Mouse (Mus musculus) activated CD4-positive, CD25-positive, alpha-beta regulatory T cell, adult 4 months (primary cell): Measurements from ENCODE around the gene Tnfsf12. TPM values are rescaled to one million over a fixed set of nuclear protein-coding genes. Genes with fewer than 3 reads are reported as not detected.
"Not testable (repeated sequence)": the region's sequence is repeated elsewhere in the genome, so short reads cannot be mapped to it uniquely, and the experiment has no call there.

Experiments used
- ATAC-seq: one replicate; pipeline ENCODE4 v1.8.0; 2017
- polyA plus RNA-seq, 2 experiments: library from polyadenylated mRNA; unstranded; fragments of 100-300 nt; shearing (Covaris generic); gene quantifications; one replicate each; pipeline ENCODE4 v1.2.1; 2017

Gene Tnfsf12
- not detected for polyA plus RNA-seq

DNA sequence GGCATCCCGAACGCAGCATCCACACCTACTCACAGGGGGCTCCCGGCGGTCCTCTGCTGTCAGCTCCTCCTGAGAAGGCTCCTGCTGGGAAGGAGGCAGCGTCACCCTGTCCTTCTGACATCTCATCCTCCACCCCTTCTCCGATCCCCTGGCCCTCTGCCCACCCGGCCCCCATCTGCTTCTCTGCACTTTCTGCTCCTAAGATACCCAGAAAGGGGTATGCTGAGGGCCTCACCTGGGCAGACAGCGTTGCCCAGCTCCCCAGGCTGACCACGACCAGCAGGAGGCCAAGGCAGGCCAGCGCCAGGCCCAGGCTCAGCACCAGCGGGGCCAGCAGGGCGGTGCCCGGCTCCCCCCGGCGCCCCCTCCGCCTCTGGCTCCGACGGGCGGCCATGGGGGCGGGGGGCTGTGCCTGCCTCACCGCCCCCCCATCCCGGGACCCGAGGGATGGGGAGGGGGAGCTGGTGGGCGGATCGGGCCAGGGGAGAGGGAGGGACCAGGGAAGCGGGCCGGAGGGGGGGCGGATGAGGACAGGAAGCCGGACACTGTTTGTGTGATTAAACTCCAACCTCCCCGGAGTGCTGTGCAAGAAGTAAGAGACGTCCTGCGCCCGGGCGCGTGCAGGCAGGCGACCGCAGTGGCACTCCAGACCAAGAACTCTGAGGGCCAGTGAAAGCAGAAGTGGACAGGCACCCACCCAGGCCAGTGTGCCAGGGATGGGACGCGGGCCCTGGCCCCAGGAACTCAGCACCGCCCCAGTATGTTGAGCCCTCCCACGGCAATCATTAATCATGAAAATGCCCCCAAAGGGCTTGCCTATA, at the start of gene Tnfsf12, which contains the start of gene Tnfsfm13:
Gene Tnfsf12 (minus strand): TSS at position 489 of the 821 bp plus-strand sequence.
Gene Tnfsfm13 (minus strand): TSS at position 738 of the 821 bp plus-strand sequence.
- no peak for ATAC-seq

DNA sequence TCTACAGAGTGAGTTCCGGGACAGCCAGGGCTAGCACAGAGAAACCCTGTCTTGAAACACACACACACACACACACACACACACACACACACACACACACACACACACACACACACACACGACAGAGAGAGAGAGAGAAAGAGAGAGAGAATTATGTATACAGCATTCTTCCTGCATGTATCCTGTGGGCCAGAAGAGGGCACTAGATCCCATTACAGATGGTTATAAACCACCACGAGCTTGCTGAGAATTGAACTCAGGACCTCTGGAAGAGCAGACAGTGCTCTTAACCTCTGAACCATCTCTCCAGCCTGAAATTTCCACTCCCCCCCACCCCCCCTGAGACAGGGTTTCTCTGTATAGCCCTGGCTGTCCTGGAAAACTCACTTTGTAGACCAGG, 35.8 kb upstream of the Tnfsf12 start:
- ATAC-seq, result not testable (repeated sequence)

DNA sequence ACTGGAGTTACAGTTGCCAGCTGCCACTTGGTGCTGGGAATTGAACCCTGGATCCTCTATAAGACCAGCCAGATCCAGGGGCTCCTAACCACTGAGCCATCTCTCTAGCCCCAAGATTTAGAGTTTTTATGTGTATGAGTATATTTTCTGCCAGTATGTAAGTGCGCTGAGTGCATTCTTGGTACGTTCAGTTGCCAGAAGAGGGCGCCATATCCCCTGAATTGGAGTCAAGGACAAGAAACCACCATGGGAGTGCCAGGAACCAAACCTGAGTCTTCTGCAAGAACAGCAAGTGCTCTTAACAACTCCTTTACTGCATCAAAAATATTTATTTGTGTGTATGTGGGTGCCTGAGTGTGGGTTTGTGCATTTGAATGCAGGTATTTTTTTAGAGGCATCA, 33.4 kb upstream of the Tnfsf12 start:
- ATAC-seq, result no peak

DNA sequence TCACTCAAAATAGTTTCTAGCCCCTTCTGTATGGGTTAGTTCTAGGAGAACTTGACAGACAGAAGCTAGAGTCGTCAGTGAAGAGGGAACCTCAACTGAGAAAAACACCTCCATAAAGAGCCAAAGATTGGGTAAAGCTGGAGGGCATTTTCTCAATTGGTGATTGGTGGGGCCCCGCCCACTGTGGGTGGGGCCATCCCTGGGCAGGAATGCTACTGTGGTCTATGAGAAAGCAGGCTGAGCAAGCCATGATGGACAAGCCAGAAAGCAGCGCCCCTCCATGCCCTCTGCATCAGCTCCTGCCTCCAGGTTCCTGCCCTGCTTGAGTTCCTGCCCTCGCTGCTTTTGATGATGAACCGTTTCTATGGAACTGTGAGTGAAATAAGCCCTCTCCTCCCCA, 30.3 kb upstream of the Tnfsf12 start:
- ATAC-seq, result no peak

GRCm38 (mm10) chr11:69723074-69723473, 27.4 kb upstream of the Tnfsf12 start:
- ATAC-seq, result no peak

DNA sequence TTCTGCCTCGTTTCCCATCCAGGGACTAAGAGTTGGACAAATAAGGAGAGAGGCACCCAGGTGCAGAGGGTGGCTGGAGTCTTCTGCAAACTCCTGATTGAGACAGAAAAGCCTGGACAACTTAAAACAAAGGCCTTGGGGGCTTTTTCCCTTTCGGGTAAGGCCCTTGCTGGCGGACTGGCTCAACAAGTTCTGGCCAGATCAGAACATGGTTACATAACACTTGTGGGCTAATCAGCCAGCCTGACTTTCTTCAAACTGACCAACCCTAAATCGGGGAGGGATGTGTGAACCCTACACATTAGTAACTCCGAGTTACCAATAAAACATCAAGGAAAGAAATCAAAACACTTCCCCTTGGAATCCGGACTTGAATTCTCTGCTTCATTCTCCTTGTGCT, 25.2 kb upstream of the Tnfsf12 start:
- ATAC-seq, result no peak

GRCm38 (mm10) chr11:69719423-69719822, 23.8 kb upstream of the Tnfsf12 start:
- ATAC-seq, result no peak

DNA sequence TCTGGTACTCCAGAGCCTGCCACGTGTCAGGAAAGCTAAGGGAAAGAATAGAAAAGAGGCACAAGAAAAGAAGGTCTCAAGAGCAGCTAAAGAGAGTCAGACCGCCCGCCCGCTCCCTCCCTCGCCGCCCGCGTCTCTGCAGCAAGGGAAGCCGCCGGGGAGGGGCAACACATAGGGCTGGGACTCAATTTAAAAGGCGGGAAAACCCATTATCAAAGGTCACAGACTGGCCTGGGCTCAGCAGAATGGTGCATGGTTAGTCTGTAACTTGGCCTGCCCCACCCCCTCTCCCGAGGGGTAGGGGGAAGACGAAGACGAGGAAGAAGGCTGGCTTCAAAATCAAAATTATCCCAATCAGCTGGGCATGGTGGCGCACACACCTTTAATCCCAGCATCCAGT, 23.0 kb upstream of the Tnfsf12 start:
- ATAC-seq, result no peak

DNA sequence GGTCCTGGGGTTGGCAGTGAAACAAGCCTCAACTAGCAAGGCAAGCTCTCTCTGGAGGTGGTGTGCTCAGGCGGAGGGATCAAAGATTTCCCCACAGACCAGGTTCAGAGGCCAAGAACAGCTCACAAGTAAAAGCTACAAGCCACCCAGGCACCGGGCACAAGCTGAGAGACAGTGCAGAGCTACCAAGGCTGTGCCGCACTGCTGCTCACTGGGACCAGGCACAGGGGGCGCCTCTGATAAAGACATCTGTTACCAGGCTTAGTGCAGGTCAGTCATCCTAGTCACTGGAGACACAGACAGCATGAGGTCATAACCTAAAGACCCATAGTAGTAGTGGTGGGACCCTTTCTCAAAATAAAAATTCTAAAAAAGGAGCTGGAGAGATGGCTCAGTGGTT, 21.3 kb upstream of the Tnfsf12 start:
- no peak for ATAC-seq

- no peak for ATAC-seq
Measured at GRCm38 (mm10) chr11:69715929-69716328, 20.3 kb upstream of the Tnfsf12 start.

DNA sequence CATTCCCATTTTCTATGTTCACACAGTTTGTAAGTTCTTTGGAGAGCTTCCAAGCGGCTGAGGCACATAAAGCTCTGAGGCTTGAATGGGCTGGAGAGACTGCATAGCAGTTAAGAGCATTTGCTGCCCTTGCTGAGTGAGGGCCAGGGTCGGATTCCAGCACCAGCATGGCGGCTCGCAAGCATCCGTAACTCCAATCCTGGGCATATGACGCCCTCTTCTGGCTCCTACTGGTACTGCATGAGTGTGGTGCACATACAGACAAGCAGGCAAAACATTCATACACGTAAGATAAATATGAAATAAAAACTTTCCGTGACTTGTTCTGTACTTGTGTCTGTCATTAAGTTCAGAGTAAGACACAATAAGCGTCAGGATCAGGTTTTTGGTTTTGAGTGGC, 19.8 kb upstream of the Tnfsf12 start:
- no peak for ATAC-seq

- ATAC-seq, result no peak
Measured at GRCm38 (mm10) chr11:69714636-69715329, 19.1 kb upstream of the Tnfsf12 start.

- no peak for ATAC-seq
Measured at GRCm38 (mm10) chr11:69712954-69713672, 17.5 kb upstream of the Tnfsf12 start.

DNA sequence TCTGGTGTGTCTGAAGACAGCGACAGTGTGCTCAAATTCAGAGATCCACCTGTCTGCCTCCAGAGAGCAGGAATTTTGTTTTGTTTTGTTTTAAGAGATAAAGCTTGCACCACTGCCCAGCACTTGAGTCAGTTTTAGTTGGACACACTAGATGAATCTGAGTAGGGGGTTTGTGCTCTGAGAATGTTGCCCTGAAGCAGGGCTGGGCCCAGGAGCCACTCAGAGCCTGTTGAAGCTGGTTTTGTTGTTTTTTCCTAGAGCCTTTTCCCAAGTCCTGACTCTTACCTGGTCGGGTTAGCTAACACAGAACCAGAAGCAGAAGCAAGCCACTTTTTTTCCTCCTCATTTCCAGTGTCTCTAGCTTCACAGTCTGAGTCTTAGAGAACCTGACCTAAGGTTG, 15.4 kb upstream of the Tnfsf12 start:
- no peak for ATAC-seq

- ATAC-seq, result no peak
Measured at GRCm38 (mm10) chr11:69710470-69710869, 14.8 kb upstream of the Tnfsf12 start.

GRCm38 (mm10) chr11:69709554-69710446, 14.2 kb upstream of the Tnfsf12 start:
- ATAC-seq, result no peak

GRCm38 (mm10) chr11:69708614-69709265, 13.1 kb upstream of the Tnfsf12 start:
- no peak for ATAC-seq

- no peak for ATAC-seq
Measured at GRCm38 (mm10) chr11:69707873-69708381, 12.3 kb upstream of the Tnfsf12 start.

DNA sequence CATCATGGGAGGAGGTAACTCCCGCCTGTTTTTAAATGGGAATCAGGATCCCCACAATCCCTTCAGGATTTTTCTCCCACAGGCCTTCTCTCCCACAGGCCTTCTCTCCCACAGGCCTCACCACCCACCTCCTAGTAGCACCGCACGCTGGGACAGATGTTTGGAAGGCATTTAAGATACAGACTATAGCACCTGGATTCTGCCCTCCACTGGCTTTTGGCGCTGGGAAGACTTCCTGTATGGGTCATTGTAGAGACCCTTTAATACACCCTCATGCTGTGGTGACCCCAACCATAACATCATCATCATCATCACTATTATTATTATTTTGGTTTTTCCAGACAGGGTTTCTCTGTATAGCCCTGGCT, 11.8 kb upstream of the Tnfsf12 start:
- ATAC-seq, result no peak

DNA sequence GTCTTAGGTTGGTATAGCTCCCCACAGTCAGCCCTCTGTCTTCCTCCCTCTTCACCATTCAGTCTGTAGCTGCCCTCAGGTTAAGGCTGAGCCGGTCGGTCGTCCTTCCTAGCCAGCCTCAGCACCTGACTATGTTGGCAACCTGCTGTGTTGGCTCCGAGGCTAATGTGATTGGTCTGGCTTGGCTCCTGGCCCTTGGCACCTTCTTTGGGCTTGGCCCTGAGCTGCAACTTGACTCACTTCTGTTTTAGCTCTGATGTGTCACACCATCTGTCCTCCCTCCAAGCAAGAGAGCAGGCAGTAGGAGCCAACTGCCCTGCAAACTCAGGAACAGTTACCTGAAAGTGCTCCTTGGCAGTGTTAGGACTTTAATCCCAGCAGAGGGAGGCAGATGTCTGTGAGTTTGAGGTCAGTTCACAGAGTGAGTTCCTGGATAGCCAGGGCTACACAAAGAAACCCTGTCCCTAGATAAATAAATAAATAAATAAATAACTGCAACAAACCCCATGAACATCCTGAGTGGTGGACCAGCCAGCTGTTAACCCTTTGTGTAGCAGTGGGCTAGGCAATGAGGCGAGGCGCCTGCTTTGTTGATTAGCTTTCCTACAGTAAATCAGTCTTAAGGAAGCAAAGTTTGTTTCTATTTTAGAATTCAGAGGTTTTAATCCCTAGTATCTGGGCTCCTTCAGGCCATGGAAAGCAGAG, 11.3 kb upstream of the Tnfsf12 start:
- ATAC-seq, result no peak

DNA sequence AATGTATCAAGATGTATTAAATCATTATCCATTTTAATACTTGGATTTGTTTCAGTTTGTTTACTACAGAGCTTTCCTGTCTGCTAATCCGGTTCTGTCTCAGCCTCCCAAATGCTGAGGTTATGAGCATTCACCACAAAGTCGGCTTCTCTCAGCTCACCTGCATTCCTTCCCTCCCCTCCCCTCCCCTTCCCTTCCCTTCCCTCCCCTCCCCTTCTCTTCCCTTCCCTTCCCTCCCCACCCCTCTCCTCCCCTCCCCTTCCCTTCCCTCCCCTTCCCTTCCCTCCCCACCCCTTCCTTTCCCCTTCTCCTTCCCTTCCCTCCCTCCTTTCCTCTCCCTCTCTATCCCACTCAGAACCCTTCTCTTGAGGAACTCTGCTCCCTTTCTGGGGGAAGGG, 9.0 kb upstream of the Tnfsf12 start:
- ATAC-seq, result no peak
